Mouse (Mus musculus) spleen, postnatal 4 days (tissue): ENCODE data around the gene Eif6.

Experiments used
- DNase-seq, 2 experiments: peaks; one replicate each; pipeline ENCODE4 v3.0.0; 2022; ENCODE audit warnings: low spot score in 2 of 2

Eif6 gene

GRCm38 (mm10) chr2:155823722-155824121 is 3.0 kb downstream of the Eif6 start:
- DNase-seq = no peak

GRCm38 (mm10) chr2:155820779-155821178 is 5.9 kb downstream of the Eif6 start:
- DNase-seq = no peak

- DNase-seq = no peak
Measured at GRCm38 (mm10) chr2:155819449-155820251, 7.1 kb downstream of the Eif6 start.

- no peak for DNase-seq
Measured at GRCm38 (mm10) chr2:155819392-155819448, 7.5 kb downstream of the Eif6 start, which contains the start of gene BC029722. Gene BC029722, minus strand, starts transcription at chr2:155819426.

- peak; percentile 95 to 96 for DNase-seq
Measured at GRCm38 (mm10) chr2:155818596-155819391, 7.9 kb downstream of the Eif6 start.

- no peak for DNase-seq
Measured at GRCm38 (mm10) chr2:155817301-155818245, 9.2 kb downstream of the Eif6 start.

- DNase-seq = no peak
Measured at GRCm38 (mm10) chr2:155816179-155816578, 10.5 kb downstream of the Eif6 start.

GRCm38 (mm10) chr2:155814829-155815228 is 11.9 kb downstream of the Eif6 start:
- DNase-seq = no peak

GRCm38 (mm10) chr2:155812637-155813036 is 14.1 kb downstream of the Eif6 start:
- DNase-seq = no peak

GRCm38 (mm10) chr2:155811821-155812396 is 14.8 kb downstream of the Eif6 start:
- DNase-seq = peak; percentile 74 to 92

- DNase-seq = no peak
Measured at GRCm38 (mm10) chr2:155809620-155810019, 17.1 kb downstream of the Eif6 start.

GRCm38 (mm10) chr2:155807408-155807807 is 19.3 kb downstream of the Eif6 start:
- no peak for DNase-seq

GRCm38 (mm10) chr2:155806548-155806947 is 20.2 kb downstream of the Eif6 start:
- DNase-seq = no peak

GRCm38 (mm10) chr2:155805925-155806255 is 20.8 kb downstream of the Eif6 start:
- DNase-seq = no peak

- DNase-seq = no peak
Measured at GRCm38 (mm10) chr2:155805231-155805924, 21.3 kb downstream of the Eif6 start.

- no peak for DNase-seq
Measured at GRCm38 (mm10) chr2:155804053-155804452, 22.7 kb downstream of the Eif6 start.

- DNase-seq = no peak
Measured at GRCm38 (mm10) chr2:155802761-155803160, 24.0 kb downstream of the Eif6 start.

GRCm38 (mm10) chr2:155798613-155799012 is 28.1 kb downstream of the Eif6 start:
- no peak for DNase-seq

GRCm38 (mm10) chr2:155794674-155795445 is 31.9 kb downstream of the Eif6 start:
- DNase-seq = no peak

- no peak for DNase-seq
Measured at GRCm38 (mm10) chr2:155792899-155793298, 33.8 kb downstream of the Eif6 start.
